Mouse (Mus musculus): Measurements from ENCODE around the gene Fcrl6. TPM values are rescaled to one million over a fixed set of nuclear protein-coding genes. Genes with fewer than 3 reads are reported as not detected.

Fcrl6 gene
- polyA plus RNA-seq, 1 experiment from 2014 or later = not detected

DNA sequence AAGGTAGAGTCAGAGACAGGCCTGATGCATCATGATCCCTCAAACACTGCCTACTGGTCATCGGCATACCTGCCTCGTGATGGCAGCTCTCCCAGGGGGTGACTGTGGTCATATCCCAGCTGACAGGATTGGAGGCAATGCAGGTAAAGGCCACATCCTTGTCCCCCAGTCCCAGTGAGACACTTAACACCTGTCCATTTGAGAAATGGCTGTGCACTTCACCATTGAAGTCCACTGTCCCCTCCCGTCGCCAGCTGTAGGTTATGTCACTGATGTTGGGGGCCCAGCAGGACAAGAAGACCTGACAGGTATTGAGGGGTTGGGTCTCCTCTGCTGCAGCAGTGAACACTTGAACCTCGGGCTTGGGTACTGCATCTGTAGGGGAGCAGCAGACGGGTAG, 18.1 kb downstream of the Fcrl6 start:
- no peak for DNase-seq (ENCODE audit: low spot score)
- H3K4me2 ChIP-seq (replicated peaks; ENCODE audit: low read depth) = no peak overlapping the region

DNA sequence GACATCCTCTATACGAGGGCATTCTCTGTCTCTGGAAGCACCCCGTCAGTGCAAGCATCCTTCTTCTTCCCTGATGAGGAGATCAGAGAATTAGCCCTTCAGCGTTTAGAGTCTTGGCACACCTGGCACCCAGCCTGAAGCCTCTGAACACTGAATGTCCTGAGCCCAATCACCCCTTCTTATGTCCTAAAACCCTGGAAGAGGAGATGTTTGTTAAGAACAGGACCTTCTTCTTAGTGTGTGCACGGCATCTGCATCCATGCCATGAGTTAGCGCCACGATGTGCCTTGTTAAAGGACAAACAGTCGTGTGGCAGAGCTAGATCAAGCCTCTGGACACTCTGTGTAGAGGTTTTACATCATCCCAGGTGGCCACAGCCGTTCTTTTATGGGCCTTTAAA, 19.9 kb downstream of the Fcrl6 start:
- ATAC-seq (ENCODE audit: low FRiP score, low TSS enrichment) (no peak), DNase-seq (ENCODE audit: low spot score) (no peak)
- Histone ChIP-seq H3K9ac (ENCODE audit: low read length) (no peak overlapping the region), H3K4me3 (ENCODE audit: low read depth, low read length) (no peak overlapping the region), H3K9me3 (ENCODE audit: control insufficient read depth, low read length) (no peaks in the 10 kb centered on the region), H3K27ac (replicated peaks) (no peak overlapping the region), H3K4me1 (replicated peaks; ENCODE audit: control insufficient read depth, insufficient read depth) (no peaks in the 10 kb centered on the region), H3K36me3 (ENCODE audit: control insufficient read depth, insufficient read depth, low read length) (no peaks in the 10 kb centered on the region), H3K4me2 (replicated peaks; ENCODE audit: low read depth) (no peak overlapping the region), H3K27me3 (ENCODE audit: control insufficient read depth, insufficient read depth, low read length) (no peaks in the 10 kb centered on the region)
- 82% methylated on average over 8 of the region's 8 CpGs for WGBS
- TF ChIP-seq CTCF (IDR thresholded peaks at IDR 0.05; ENCODE audit: low read depth) (no peak), EP300 (optimal IDR thresholded peaks at IDR 0.05) (no peak)

More for the DNA sequence above, 18.1 kb downstream of the Fcrl6 start:
- H3K27ac ChIP-seq (replicated peaks) = no peak overlapping the region
- no peak overlapping the region for H3K4me3 ChIP-seq (ENCODE audit: low read depth, low read length)
- no peak overlapping the region for H3K9ac ChIP-seq (ENCODE audit: low read length)
- TF ChIP-seq CTCF (IDR thresholded peaks at IDR 0.05; ENCODE audit: low read depth) = no peak
- no peak for TF ChIP-seq EP300 (optimal IDR thresholded peaks at IDR 0.05)
- no peaks in the 10 kb centered on the region for H3K4me1 ChIP-seq (replicated peaks; ENCODE audit: control insufficient read depth, insufficient read depth)
- no peaks in the 10 kb centered on the region for H3K9me3 ChIP-seq (ENCODE audit: control insufficient read depth, low read length)
- no peak for ATAC-seq (ENCODE audit: low FRiP score, low TSS enrichment)
- 84% methylated on average over 6 of the region's 6 CpGs for WGBS
- H3K27me3 ChIP-seq (ENCODE audit: control insufficient read depth, insufficient read depth, low read length) = no peaks in the 10 kb centered on the region
- H3K36me3 ChIP-seq (ENCODE audit: control insufficient read depth, insufficient read depth, low read length) = no peaks in the 10 kb centered on the region

DNA sequence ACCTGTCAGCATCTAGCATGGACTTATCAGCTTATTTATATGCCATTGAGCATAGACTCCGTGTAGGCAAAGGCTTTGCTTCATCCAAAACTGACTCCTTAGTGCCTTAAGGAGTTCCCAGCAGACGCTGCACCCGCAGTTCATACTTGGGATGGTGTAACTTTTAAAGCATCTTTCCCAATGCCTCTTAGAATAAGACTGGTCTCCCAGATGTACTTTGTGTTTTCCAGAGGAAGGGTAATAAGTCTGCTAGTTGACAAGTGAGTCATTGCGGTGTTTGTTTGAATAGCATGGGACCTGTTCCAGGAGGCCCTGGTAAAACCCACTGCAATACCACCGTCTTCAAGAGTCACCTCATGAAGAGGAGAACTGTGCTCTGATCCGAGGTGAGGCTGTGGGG, 22.2 kb downstream of the Fcrl6 start:
- ATAC-seq (ENCODE audit: low FRiP score, low TSS enrichment) (peak; percentile 68), DNase-seq (ENCODE audit: low spot score) (no peak)
- H3K9me3 ChIP-seq (ENCODE audit: control insufficient read depth, low read length) = no peaks in the 10 kb centered on the region
- peak; percentile 50 for TF ChIP-seq EP300 (optimal IDR thresholded peaks at IDR 0.05)
- no peak for TF ChIP-seq CTCF (IDR thresholded peaks at IDR 0.05; ENCODE audit: low read depth)
- no peak overlapping the region for H3K4me3 ChIP-seq (ENCODE audit: low read depth, low read length)
- no peak overlapping the region for H3K4me2 ChIP-seq (replicated peaks; ENCODE audit: low read depth)
- no peaks in the 10 kb centered on the region for H3K27me3 ChIP-seq (ENCODE audit: control insufficient read depth, insufficient read depth, low read length)
- no peak overlapping the region for H3K9ac ChIP-seq (ENCODE audit: low read length)
- WGBS = 38% methylated on average over 6 of the region's 6 CpGs
- no peaks in the 10 kb centered on the region for H3K4me1 ChIP-seq (replicated peaks; ENCODE audit: control insufficient read depth, insufficient read depth)
- 0 out of 2 replicates have a peak overlapping the region, but pooled peaks have one; percentile 53 for H3K27ac ChIP-seq (replicated peaks)
- H3K36me3 ChIP-seq (ENCODE audit: control insufficient read depth, insufficient read depth, low read length) = no peaks in the 10 kb centered on the region

DNA sequence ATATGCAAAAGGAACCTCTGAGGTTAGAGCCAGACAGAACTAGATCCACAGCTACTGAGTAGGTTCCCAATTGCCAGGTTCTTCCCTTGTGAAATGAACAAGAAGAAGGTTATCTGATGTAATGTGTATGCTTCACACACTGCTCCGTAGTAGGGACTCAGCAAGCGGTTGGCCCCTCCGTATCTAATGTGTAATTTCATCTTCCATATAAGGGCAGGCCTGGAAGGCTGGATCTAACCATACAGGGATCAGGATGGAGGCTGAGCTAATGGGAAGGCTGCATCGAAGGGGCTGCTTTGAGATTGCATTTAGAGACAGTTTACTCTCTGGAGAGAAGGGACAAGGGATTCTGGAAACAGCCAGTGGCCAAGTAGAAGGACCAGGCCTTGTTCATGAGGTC, 34.6 kb downstream of the Fcrl6 start:
- H3K9me3 ChIP-seq (ENCODE audit: control insufficient read depth, low read length) = no peaks in the 10 kb centered on the region
- no peaks in the 10 kb centered on the region for H3K27me3 ChIP-seq (ENCODE audit: control insufficient read depth, insufficient read depth, low read length)
- no peak overlapping the region for H3K4me3 ChIP-seq (ENCODE audit: low read depth, low read length)
- no peak overlapping the region for H3K27ac ChIP-seq (replicated peaks)
- TF ChIP-seq EP300 (optimal IDR thresholded peaks at IDR 0.05) = no peak
- TF ChIP-seq CTCF (IDR thresholded peaks at IDR 0.05; ENCODE audit: low read depth) = no peak
- H3K4me1 ChIP-seq (replicated peaks; ENCODE audit: control insufficient read depth, insufficient read depth) = no peaks in the 10 kb centered on the region
- DNase-seq (ENCODE audit: low spot score) = no peak
- H3K4me2 ChIP-seq (replicated peaks; ENCODE audit: low read depth) = no peak overlapping the region
- 23% methylated on average over 4 of the region's 4 CpGs for WGBS
- no peak for ATAC-seq (ENCODE audit: low FRiP score, low TSS enrichment)
- H3K9ac ChIP-seq (ENCODE audit: low read length) = no peak overlapping the region
- H3K36me3 ChIP-seq (ENCODE audit: control insufficient read depth, insufficient read depth, low read length) = no peaks in the 10 kb centered on the region

DNA sequence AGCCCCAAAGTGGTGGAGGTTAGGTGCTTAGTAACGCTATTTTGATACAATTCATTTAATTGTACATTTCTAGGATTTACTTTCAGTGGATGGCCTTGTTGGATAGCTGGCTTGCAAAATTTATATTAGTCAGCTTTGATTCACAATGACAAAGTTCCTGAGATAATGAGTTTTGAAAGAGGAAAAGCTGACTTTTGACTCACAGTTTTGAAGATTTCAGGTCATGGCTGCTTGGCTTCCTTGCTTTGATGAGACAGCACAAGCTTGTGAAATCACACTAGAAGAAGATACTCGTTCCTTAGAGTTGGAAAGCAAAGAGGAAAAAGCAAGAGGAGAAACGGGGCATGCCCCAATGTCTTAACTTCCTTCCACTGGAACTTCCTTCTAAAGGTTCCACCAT, 36.2 kb downstream of the Fcrl6 start:
- Histone ChIP-seq H3K27me3 (ENCODE audit: control insufficient read depth, insufficient read depth, low read length) (no peaks in the 10 kb centered on the region), H3K36me3 (ENCODE audit: control insufficient read depth, insufficient read depth, low read length) (no peaks in the 10 kb centered on the region), H3K9ac (ENCODE audit: low read length) (no peak overlapping the region), H3K27ac (replicated peaks) (no peak overlapping the region), H3K9me3 (ENCODE audit: control insufficient read depth, low read length) (no peaks in the 10 kb centered on the region), H3K4me3 (ENCODE audit: low read depth, low read length) (no peak overlapping the region), H3K4me1 (replicated peaks; ENCODE audit: control insufficient read depth, insufficient read depth) (peaks cover 8% of the 10 kb centered on the region), H3K4me2 (replicated peaks; ENCODE audit: low read depth) (no peak overlapping the region)
- ATAC-seq (ENCODE audit: low FRiP score, low TSS enrichment) (no peak), DNase-seq (ENCODE audit: low spot score) (no peak)
- 79% methylated on average over 3 of the region's 3 CpGs for WGBS
- no peak for TF ChIP-seq CTCF (IDR thresholded peaks at IDR 0.05; ENCODE audit: low read depth)

DNA sequence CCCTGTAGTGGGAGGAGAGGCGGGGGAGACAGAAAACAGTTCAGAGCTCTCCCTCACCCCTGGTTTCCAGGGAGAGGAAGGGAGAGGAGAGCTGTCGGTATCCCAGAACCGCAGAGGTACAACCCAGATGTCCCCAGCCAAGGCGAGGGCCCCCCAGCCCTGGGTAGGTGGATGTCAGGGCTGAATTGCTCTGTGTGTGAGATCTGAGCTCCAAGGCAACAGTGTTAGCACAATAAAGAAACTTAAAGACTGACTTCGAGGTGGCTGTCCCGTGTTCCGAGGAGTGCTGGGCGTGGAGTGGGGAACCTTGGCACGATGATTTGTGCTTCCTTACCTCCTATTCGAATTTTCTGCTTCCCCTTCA, 38.9 kb downstream of the Fcrl6 start:
- WGBS = 6% methylated on average over 9 of the region's 10 CpGs
- peaks cover 8% of the 10 kb centered on the region for H3K4me1 ChIP-seq (replicated peaks; ENCODE audit: control insufficient read depth, insufficient read depth)
- no peak for TF ChIP-seq CTCF (IDR thresholded peaks at IDR 0.05; ENCODE audit: low read depth)
- no peak for TF ChIP-seq EP300 (optimal IDR thresholded peaks at IDR 0.05)

More for the DNA sequence above, 38.9 kb downstream of the Fcrl6 start:
- Histone ChIP-seq H3K9ac (ENCODE audit: low read length) (peak overlapping the region; percentile 64; the same call in 1 of the 2 replicates), H3K4me2 (replicated peaks; ENCODE audit: low read depth) (peak overlapping the region; percentile 92), H3K27ac (replicated peaks) (peak overlapping the region; percentile 72), H3K9me3 (ENCODE audit: control insufficient read depth, low read length) (no peaks in the 10 kb centered on the region), H3K27me3 (ENCODE audit: control insufficient read depth, insufficient read depth, low read length) (no peaks in the 10 kb centered on the region), H3K36me3 (ENCODE audit: control insufficient read depth, insufficient read depth, low read length) (no peaks in the 10 kb centered on the region), H3K4me3 (ENCODE audit: low read depth, low read length) (peak overlapping the region; percentile 55)
- DNase-seq (ENCODE audit: low spot score) (no peak), ATAC-seq (ENCODE audit: low FRiP score, low TSS enrichment) (no peak; the same call in 1 of the 2 replicates)

Data from stomach, postnatal 0 days (tissue).